Mouse (Mus musculus) right cerebral cortex, postnatal 4 days (tissue): Measurements from ENCODE around the gene Cdkn2d.
"Not testable (repeated sequence)": the region's sequence is repeated elsewhere in the genome, so short reads cannot be mapped to it uniquely, and the experiment has no call there.

Source experiments
- DNase-seq: peaks from one replicate; pipeline ENCODE4 v3.0.0-alpha.2; 2022

The Cdkn2d gene

GRCm38 (mm10) chr9:21291022-21291787, at the start of gene Cdkn2d:
Gene Cdkn2d, minus strand, starts transcription at chr9:21291407.
- peak; percentile 97 for DNase-seq

GRCm38 (mm10) chr9:21340411-21340810, 49.2 kb upstream of the Cdkn2d start:
- DNase-seq: no peak

- DNase-seq: no peak
Measured at GRCm38 (mm10) chr9:21337652-21338051, 46.4 kb upstream of the Cdkn2d start.

- no peak for DNase-seq
Measured at GRCm38 (mm10) chr9:21336491-21336890, 45.3 kb upstream of the Cdkn2d start.

- no peak for DNase-seq
Measured at GRCm38 (mm10) chr9:21335391-21335790, 44.2 kb upstream of the Cdkn2d start.

GRCm38 (mm10) chr9:21334747-21335146, 43.5 kb upstream of the Cdkn2d start:
- DNase-seq: no peak

- DNase-seq: no peak
Measured at GRCm38 (mm10) chr9:21333523-21333922, 42.3 kb upstream of the Cdkn2d start.

- no peak for DNase-seq
Measured at GRCm38 (mm10) chr9:21332161-21333061, 41.2 kb upstream of the Cdkn2d start.

GRCm38 (mm10) chr9:21331365-21332140, 40.3 kb upstream of the Cdkn2d start:
- no peak for DNase-seq

- DNase-seq: no peak
Measured at GRCm38 (mm10) chr9:21329699-21330289, 38.6 kb upstream of the Cdkn2d start.

GRCm38 (mm10) chr9:21329041-21329440, 37.8 kb upstream of the Cdkn2d start:
- no peak for DNase-seq

- no peak for DNase-seq
Measured at GRCm38 (mm10) chr9:21328041-21328440, 36.8 kb upstream of the Cdkn2d start.

GRCm38 (mm10) chr9:21327569-21327968, 36.4 kb upstream of the Cdkn2d start:
- no peak for DNase-seq

- no peak for DNase-seq
Measured at GRCm38 (mm10) chr9:21324269-21324668, 33.1 kb upstream of the Cdkn2d start.

- DNase-seq: not testable (repeated sequence)
Measured at GRCm38 (mm10) chr9:21322917-21323297, 31.7 kb upstream of the Cdkn2d start.

GRCm38 (mm10) chr9:21322211-21322916, 31.2 kb upstream of the Cdkn2d start:
- DNase-seq: no peak

GRCm38 (mm10) chr9:21321513-21321835, 30.3 kb upstream of the Cdkn2d start:
- no peak for DNase-seq

- peak; percentile 72 for DNase-seq
Measured at GRCm38 (mm10) chr9:21320619-21321512, 29.7 kb upstream of the Cdkn2d start, which contains the start of gene Slc44a2. Gene Slc44a2, plus strand, starts transcription at chr9:21320698.

GRCm38 (mm10) chr9:21320280-21320618, 29.0 kb upstream of the Cdkn2d start:
- DNase-seq: no peak

- no peak for DNase-seq
Measured at GRCm38 (mm10) chr9:21319503-21319902, 28.3 kb upstream of the Cdkn2d start.

GRCm38 (mm10) chr9:21318792-21319191, 27.6 kb upstream of the Cdkn2d start:
- DNase-seq: no peak
